Mouse (Mus musculus): ENCODE data around the gene C2cd5. TPM values are rescaled to one million over a fixed set of nuclear protein-coding genes. Genes with fewer than 3 reads are reported as not detected.

Gene C2cd5
- total and polyA plus RNA-seq, 3 experiments: 16.2 to 47.6 (median 30.5) TPM

GRCm38 (mm10) chr6:143049791-143050555 is 50.0 kb downstream of the C2cd5 start (continued):
- TF ChIP-seq GABPA (IDR thresholded peaks at IDR 0.05; ENCODE audit: low read depth, low read length): no peak
- no peak for TF ChIP-seq HCFC1 (IDR thresholded peaks at IDR 0.05; ENCODE audit: low read depth, low read length)

DNA sequence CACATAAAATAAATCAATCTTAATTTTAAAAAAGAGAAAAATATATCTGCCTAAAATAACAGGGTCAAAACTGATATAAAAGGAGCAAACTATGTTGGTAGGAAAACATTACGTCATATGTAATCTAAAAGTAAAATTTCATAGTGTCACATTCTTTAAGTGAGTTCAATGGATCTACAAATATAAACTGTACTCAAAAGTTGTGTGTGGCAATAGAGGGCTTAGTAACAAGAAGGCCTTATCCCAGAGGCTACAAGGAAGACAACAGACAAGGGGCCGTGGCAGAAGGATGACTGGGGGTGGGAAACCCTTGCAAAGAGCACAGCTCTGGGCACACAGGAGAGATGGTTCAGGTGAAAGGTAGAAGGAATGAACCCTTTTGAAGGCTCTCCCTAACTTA is 50.8 kb downstream of the C2cd5 start:
- H3K36me3 ChIP-seq (ENCODE audit: control insufficient read depth in 1 of 2, insufficient read depth in 2 of 2, low read length in 2 of 2): peaks cover 0 to 17% of the 10 kb centered on the region in 2 experiments; a peak in 2 of 4 replicates
- H3K27ac ChIP-seq (ENCODE audit: control insufficient read depth, low read depth, low read length): no peak overlapping the region
- DNase-seq (ENCODE audit: low read depth, low spot score): no peak
- TF ChIP-seq HCFC1 (IDR thresholded peaks at IDR 0.05; ENCODE audit: low read depth, low read length) (no peak), KAT2A (conservative IDR thresholded peaks at IDR 0.05; ENCODE audit: low read depth, low read length) (no peak), MAFK (IDR thresholded peaks at IDR 0.05; ENCODE audit: borderline replicate concordance, low read depth, low read length) (no peak), SMC3 (IDR thresholded peaks at IDR 0.05; ENCODE audit: low read depth, low read length) (no peak), BHLHE40 (IDR thresholded peaks at IDR 0.05; ENCODE audit: borderline replicate concordance, low read depth, low read length) (no peak), SIN3A (IDR thresholded peaks at IDR 0.05; ENCODE audit: low read length) (no peak), MYB (IDR thresholded peaks at IDR 0.05; ENCODE audit: low read depth, low read length) (no peak), CHD2 (IDR thresholded peaks at IDR 0.05; ENCODE audit: low read length) (no peak), TAL1 (IDR thresholded peaks at IDR 0.05; ENCODE audit: low read length) (no peak), MEF2A (IDR thresholded peaks at IDR 0.05; ENCODE audit: extremely low read depth, insufficient replicate concordance, low read depth, low read length, poor library complexity, severe bottlenecking) (no peak), GABPA (IDR thresholded peaks at IDR 0.05; ENCODE audit: low read depth, low read length) (no peak), E2F4 (IDR thresholded peaks at IDR 0.05; ENCODE audit: borderline replicate concordance, low read depth, low read length) (no peak), MXI1 (IDR thresholded peaks at IDR 0.05; ENCODE audit: low read depth, low read length) (no peak), USF1 (IDR thresholded peaks at IDR 0.05; ENCODE audit: low read depth, low read length) (no peak), CHD1 (IDR thresholded peaks at IDR 0.05; ENCODE audit: low read depth, low read length) (no peak), UBTF (IDR thresholded peaks at IDR 0.05; ENCODE audit: borderline replicate concordance, insufficient read depth, low read depth, low read length) (no peak)
- H3K4me1 ChIP-seq (ENCODE audit: control insufficient read depth in 1 of 2, insufficient read depth in 2 of 2, low read length in 2 of 2): no peaks in the 10 kb centered on the region
- H3K9ac ChIP-seq (ENCODE audit: control insufficient read depth, low read depth, low read length, poor library complexity, severe bottlenecking): no peak overlapping the region
- no peaks in the 10 kb centered on the region for H3K9me3 ChIP-seq (replicated peaks; ENCODE audit: insufficient read depth, low read length)
- no peaks in the 10 kb centered on the region for H3K27me3 ChIP-seq (ENCODE audit: control insufficient read depth in 1 of 2, insufficient read depth in 2 of 2, low read length in 2 of 2)
- H3K79me2 ChIP-seq (ENCODE audit: control insufficient read depth, insufficient read depth, low read length, poor library complexity): no peaks in the 10 kb centered on the region
- H3K4me3 ChIP-seq (ENCODE audit: control insufficient read depth in 1 of 2, insufficient read depth in 1 of 2, low read depth in 2 of 2, low read length in 2 of 2): no peak overlapping the region
